Mouse (Mus musculus) megakaryocyte, embryonic 14.5 days (primary cell): ENCODE results near the gene Pla2g4e.

ENCODE experiments used
- FLI1 ChIP-seq: IDR thresholded peaks from 2 replicates; pipeline ENCODE4 v1.6.1; 2012; ENCODE audit warnings: low read length, inconsistent platforms, mixed read lengths
- GATA1 ChIP-seq: IDR thresholded peaks from 3 replicates; pipeline ENCODE4 v1.6.1; 2012; ENCODE audit warnings: mixed read lengths, low read length, inconsistent platforms, borderline replicate concordance

- no peak for TF ChIP-seq GATA1
- TF ChIP-seq FLI1, result no peak
These were observed 384 bp upstream of the Pla2g4e start for GRCm38 (mm10) chr2:120245421-120246016.
